Mouse (Mus musculus) gastrocnemius, postnatal 36 days (tissue): ENCODE data around the gene C2cd4d. TPM values are rescaled to one million over a fixed set of nuclear protein-coding genes. Genes with fewer than 3 reads are reported as not detected.

ENCODE experiments used
- DNase-seq, 2 experiments: peaks; one replicate each; pipeline ENCODE4 v3.0.0; 2022
- intact Hi-C: fragments of 180-260 bp; cut with DNase I; formaldehyde crosslinking; loops from one replicate; pipeline ENCODE4 v1.15.1; 2025
- total RNA-seq, 2 experiments: library from RNA; stranded (reverse); gene quantifications; 2 replicates each; pipeline ENCODE4 v1.2.3; 2021

The C2cd4d gene
- total RNA-seq, 2 experiments from 2014 or later, result 0.39 TPM; not detected in 1

- peak in 1 of 2 experiments; percentile 15 for DNase-seq
- intact Hi-C loops, result no loop called here
Observed at GRCm38 (mm10) chr3:94374636-94375035, 12.4 kb downstream of the C2cd4d start.

GRCm38 (mm10) chr3:94375146-94375545 is 12.9 kb downstream of the C2cd4d start:
- intact Hi-C loops, result no loop called here

GRCm38 (mm10) chr3:94375861-94376260 is 13.6 kb downstream of the C2cd4d start:
- intact Hi-C loops, result no loop called here
- no peak for DNase-seq

More at GRCm38 (mm10) chr3:94375146-94375545, 12.9 kb downstream of the C2cd4d start:
- no peak for DNase-seq

- no peak for DNase-seq
- intact Hi-C loops, result no loop called here
Observed at GRCm38 (mm10) chr3:94377028-94377923, 15.0 kb downstream of the C2cd4d start.

GRCm38 (mm10) chr3:94379831-94380510 is 17.7 kb downstream of the C2cd4d start:
- DNase-seq, result no peak
- intact Hi-C loops, result no loop called here

GRCm38 (mm10) chr3:94382308-94382707 is 20.1 kb downstream of the C2cd4d start:
- intact Hi-C loops, result no loop called here
- no peak for DNase-seq

GRCm38 (mm10) chr3:94383476-94383875 is 21.2 kb downstream of the C2cd4d start:
- no peak for DNase-seq
- intact Hi-C loops, result no loop called here

- no peak for DNase-seq
- intact Hi-C loops, result no loop called here
Observed at GRCm38 (mm10) chr3:94386671-94387070, 24.4 kb downstream of the C2cd4d start.

GRCm38 (mm10) chr3:94387391-94387790 is 25.2 kb downstream of the C2cd4d start:
- no peak for DNase-seq
- intact Hi-C loops, result no loop called here

GRCm38 (mm10) chr3:94388047-94388446 is 25.8 kb downstream of the C2cd4d start:
- no peak for DNase-seq
- intact Hi-C loops, result no loop called here

GRCm38 (mm10) chr3:94389420-94389819 is 27.2 kb downstream of the C2cd4d start:
- intact Hi-C loops, result no loop called here
- no peak for DNase-seq

GRCm38 (mm10) chr3:94391001-94391400 is 28.8 kb downstream of the C2cd4d start:
- intact Hi-C loops, result no loop called here
- no peak for DNase-seq

GRCm38 (mm10) chr3:94392128-94392527 is 29.9 kb downstream of the C2cd4d start:
- intact Hi-C loops, result no loop called here

GRCm38 (mm10) chr3:94393049-94393448 is 30.8 kb downstream of the C2cd4d start:
- DNase-seq, result no peak
- intact Hi-C loops, result no loop called here

More at GRCm38 (mm10) chr3:94392128-94392527, 29.9 kb downstream of the C2cd4d start:
- no peak for DNase-seq

GRCm38 (mm10) chr3:94396336-94396735 is 34.1 kb downstream of the C2cd4d start:
- no peak for DNase-seq
- intact Hi-C loops, result no loop called here

GRCm38 (mm10) chr3:94396851-94397250 is 34.6 kb downstream of the C2cd4d start:
- no peak for DNase-seq
- intact Hi-C loops, result no loop called here

- intact Hi-C loops, result no loop called here
- DNase-seq, result no peak
Observed at GRCm38 (mm10) chr3:94398217-94398616, 36.0 kb downstream of the C2cd4d start, which contains the start of gene Lingo4. TSS of gene Lingo4 (plus strand) at chr3:94398517.

- DNase-seq, result no peak
- intact Hi-C loops, result no loop called here
Observed at GRCm38 (mm10) chr3:94398943-94399481, 36.8 kb downstream of the C2cd4d start.

GRCm38 (mm10) chr3:94399663-94400310 is 37.5 kb downstream of the C2cd4d start:
- DNase-seq, result no peak
- intact Hi-C loops, result loop anchor here (5.0 kb wide), 1 partner anchor 38 kb away; no protein-coding TSS in a partner anchor

GRCm38 (mm10) chr3:94402451-94402850 is 40.2 kb downstream of the C2cd4d start:
- intact Hi-C loops, result loop anchor here (5.0 kb wide), 1 partner anchor 35 kb away; no protein-coding TSS in a partner anchor
- DNase-seq, result no peak
